Mouse (Mus musculus) limb, embryonic 10.5 days (tissue): Measurements from ENCODE around the gene Car14. TPM values are rescaled to one million over a fixed set of nuclear protein-coding genes. Genes with fewer than 3 reads are reported as not detected.
"Not testable (repeated sequence)": the region's sequence is repeated elsewhere in the genome, so short reads cannot be mapped to it uniquely, and the experiment has no call there.

ENCODE experiments used
- DNase-seq: peaks from one replicate; pipeline ENCODE4 v3.0.0-alpha.2; 2017; ENCODE audit warnings: low spot score
- H3K27ac ChIP-seq: fragments of 300-500 bp; sonication (generic); 2 replicates; pipeline ENCODE4 v1.5.1; 2016; ENCODE audit warnings: mild to moderate bottlenecking
- H3K27me3 ChIP-seq: fragments of 300-500 bp; sonication (generic); 2 replicates; pipeline ENCODE4 v1.6.1; 2016; ENCODE audit warnings: low read depth, mild to moderate bottlenecking; ENCODE audit not compliant: poor library complexity, severe bottlenecking
- H3K36me3 ChIP-seq: fragments of 300-500 bp; sonication (generic); 2 replicates; pipeline ENCODE4 v1.6.1; 2016; ENCODE audit warnings: mild to moderate bottlenecking, moderate library complexity
- H3K4me1 ChIP-seq: fragments of 300-500 bp; sonication (generic); 2 replicates; pipeline ENCODE4 v1.6.1; 2016
- H3K4me3 ChIP-seq: fragments of 300-500 bp; sonication (generic); 2 replicates; pipeline ENCODE4 v1.5.1; 2016; ENCODE audit warnings: mild to moderate bottlenecking, moderate library complexity
- H3K9me3 ChIP-seq: fragments of 300-500 bp; sonication (generic); replicated peaks from 2 replicates; pipeline ENCODE4 v1.6.1; 2016; ENCODE audit warnings: mild to moderate bottlenecking
- WGBS: fragments of 180-500 bp; shearing (Covaris S2); methylation state at CpG from one replicate; pipeline ENCODE4 v1.1.7; 2016; 5-methylcytosine and 5-hydroxymethylcytosine counted together
- polyA plus RNA-seq: library from polyadenylated mRNA; unstranded; fragments of >200 nt; fragmentation: Nextera tagmentation; extraction: Ambion mirVana; gene quantifications from 2 replicates; pipeline ENCODE4 v1.2.1, GENCODE M21; 2016

The Car14 gene
- polyA plus RNA-seq, 1 experiment from 2014 or later: 161 TPM

- DNase-seq: no peak
These were observed 25.4 kb downstream of the Car14 start for GRCm38 (mm10) chr3:95879063-95879462.

GRCm38 (mm10) chr3:95872048-95872447 lies 32.4 kb downstream of the Car14 start:
- DNase-seq: no peak
- WGBS: 82% methylated on average over 7 of the region's 7 CpGs
- Histone ChIP-seq H3K36me3 (peaks cover 38% of the 10 kb centered on the region), H3K27ac (peak overlapping the region; percentile 84), H3K4me3 (peak overlapping the region; percentile 62), H3K9me3 (no peaks in the 10 kb centered on the region), H3K27me3 (no peaks in the 10 kb centered on the region), H3K4me1 (peaks cover 17% of the 10 kb centered on the region)

More at GRCm38 (mm10) chr3:95879063-95879462, 25.4 kb downstream of the Car14 start:
- 0 out of 2 replicates have a peak, but pooled peaks cover 5% of the 10 kb centered on the region for H3K36me3 ChIP-seq
- H3K4me3 ChIP-seq: no peak overlapping the region
- H3K27me3 ChIP-seq: no peaks in the 10 kb centered on the region
- peaks cover 20% of the 10 kb centered on the region for H3K4me1 ChIP-seq
- 90% methylated on average over 4 of the region's 4 CpGs for WGBS
- H3K27ac ChIP-seq: no peak overlapping the region
- no peaks in the 10 kb centered on the region for H3K9me3 ChIP-seq

GRCm38 (mm10) chr3:95871392-95871867 lies 33.1 kb downstream of the Car14 start, which contains the start of gene Mrps21:
Gene Mrps21, minus strand, starts transcription at chr3:95871519.
- DNase-seq: peak; percentile 91
- Histone ChIP-seq H3K4me1 (peaks cover 17% of the 10 kb centered on the region), H3K27ac (peak within 1 kb of the TSS; percentile 84), H3K4me3 (peak within 1 kb of the TSS; percentile 62), H3K27me3 (no peaks in the 10 kb centered on the region), H3K9me3 (no peaks in the 10 kb centered on the region), H3K36me3 (peaks cover 44% of the 10 kb centered on the region)
- WGBS: under 1% methylated on average over 33 of the region's 33 CpGs

- H3K27me3 ChIP-seq: no peaks in the 10 kb centered on the region
- peaks cover 17% of the 10 kb centered on the region for H3K4me1 ChIP-seq
- no peak for DNase-seq
- peaks cover 49% of the 10 kb centered on the region for H3K36me3 ChIP-seq
- peak overlapping the region; percentile 62 for H3K4me3 ChIP-seq
- H3K27ac ChIP-seq: peak overlapping the region; percentile 84
- no peaks in the 10 kb centered on the region for H3K9me3 ChIP-seq
- 8% methylated on average over 15 of the region's 15 CpGs for WGBS
These were observed 33.5 kb downstream of the Car14 start for GRCm38 (mm10) chr3:95870976-95871375.

GRCm38 (mm10) chr3:95867408-95867807 lies 37.1 kb downstream of the Car14 start:
- Histone ChIP-seq H3K27ac (no peak overlapping the region), H3K36me3 (peaks cover 76% of the 10 kb centered on the region), H3K9me3 (no peaks in the 10 kb centered on the region), H3K27me3 (no peaks in the 10 kb centered on the region), H3K4me1 (peaks cover 16% of the 10 kb centered on the region), H3K4me3 (no peak overlapping the region)
- WGBS: 94% methylated on average over 2 of the region's 2 CpGs
- no peak for DNase-seq

- Histone ChIP-seq H3K4me3 (no peak overlapping the region), H3K36me3 (peaks cover 86% of the 10 kb centered on the region), H3K4me1 (peaks cover 9% of the 10 kb centered on the region), H3K27me3 (no peaks in the 10 kb centered on the region), H3K9me3 (no peaks in the 10 kb centered on the region), H3K27ac (no peak overlapping the region)
- DNase-seq: no peak
- WGBS: 89% methylated on average over 5 of the region's 5 CpGs
These were observed 38.4 kb downstream of the Car14 start for GRCm38 (mm10) chr3:95866071-95866470.

- Histone ChIP-seq H3K27me3 (no peaks in the 10 kb centered on the region), H3K4me1 (peaks cover 7% of the 10 kb centered on the region), H3K4me3 (no peak overlapping the region), H3K9me3 (no peaks in the 10 kb centered on the region), H3K36me3 (peaks cover 86% of the 10 kb centered on the region), H3K27ac (no peak overlapping the region)
- WGBS: 88% methylated on average over 20 of the region's 20 CpGs
- no peak for DNase-seq
These were observed 38.9 kb downstream of the Car14 start for GRCm38 (mm10) chr3:95865571-95865970.

- H3K36me3 ChIP-seq: peaks cover 83% of the 10 kb centered on the region
- H3K9me3 ChIP-seq: no peaks in the 10 kb centered on the region
- no peaks in the 10 kb centered on the region for H3K27me3 ChIP-seq
- no peak overlapping the region for H3K27ac ChIP-seq
- H3K4me1 ChIP-seq: peaks cover 2% of the 10 kb centered on the region
- no peak overlapping the region for H3K4me3 ChIP-seq
- whole genome bisulfite sequencing: 84% methylated on average over 5 of the region's 5 CpGs
- no peak for DNase-seq
These were observed 39.4 kb downstream of the Car14 start for GRCm38 (mm10) chr3:95865050-95865449.

- no peaks in the 10 kb centered on the region for H3K9me3 ChIP-seq
- peaks cover 68% of the 10 kb centered on the region for H3K36me3 ChIP-seq
- H3K27me3 ChIP-seq: no peaks in the 10 kb centered on the region
- 79% methylated on average over 7 of the region's 7 CpGs for WGBS
- no peak overlapping the region for H3K4me3 ChIP-seq
- DNase-seq: no peak
- H3K27ac ChIP-seq: no peak overlapping the region
- H3K4me1 ChIP-seq: no peaks in the 10 kb centered on the region
These were observed 40.9 kb downstream of the Car14 start for GRCm38 (mm10) chr3:95863578-95863977.

GRCm38 (mm10) chr3:95861796-95862195 lies 42.7 kb downstream of the Car14 start:
- Histone ChIP-seq H3K4me3 (no peak overlapping the region), H3K27ac (no peak overlapping the region), H3K9me3 (no peaks in the 10 kb centered on the region), H3K4me1 (no peaks in the 10 kb centered on the region), H3K36me3 (peaks cover 50% of the 10 kb centered on the region), H3K27me3 (no peaks in the 10 kb centered on the region)
- peak; percentile 49 for DNase-seq
- 41% methylated on average over 2 of the region's 2 CpGs for WGBS

- Histone ChIP-seq H3K4me1 (peaks cover 2% of the 10 kb centered on the region), H3K36me3 (peaks cover 44% of the 10 kb centered on the region), H3K27me3 (no peaks in the 10 kb centered on the region), H3K27ac (no peak overlapping the region), H3K4me3 (no peak overlapping the region), H3K9me3 (no peaks in the 10 kb centered on the region)
- 75% methylated on average over 10 of the region's 10 CpGs for WGBS
- no peak for DNase-seq
These were observed 43.3 kb downstream of the Car14 start for GRCm38 (mm10) chr3:95861216-95861615.

- Histone ChIP-seq H3K9me3 (no peaks in the 10 kb centered on the region), H3K27me3 (no peaks in the 10 kb centered on the region), H3K27ac (no peak overlapping the region), H3K4me3 (no peak overlapping the region), H3K4me1 (peaks cover 4% of the 10 kb centered on the region), H3K36me3 (peaks cover 36% of the 10 kb centered on the region)
- WGBS: 92% methylated on average over 3 of the region's 3 CpGs
- DNase-seq: no peak
These were observed 44.2 kb downstream of the Car14 start for GRCm38 (mm10) chr3:95860323-95860722.

GRCm38 (mm10) chr3:95858278-95858677 lies 46.2 kb downstream of the Car14 start:
- not testable (repeated sequence) for H3K9me3 ChIP-seq, H3K4me3 ChIP-seq

GRCm38 (mm10) chr3:95857050-95857449 lies 47.4 kb downstream of the Car14 start:
- not testable (repeated sequence) for DNase-seq, H3K27ac ChIP-seq, H3K4me1 ChIP-seq, H3K27me3 ChIP-seq, H3K4me3 ChIP-seq, H3K9me3 ChIP-seq
- WGBS: 79% methylated on average over 1 of the region's 1 CpGs
- H3K36me3 ChIP-seq: peaks cover 25% of the 10 kb centered on the region

More at GRCm38 (mm10) chr3:95858278-95858677, 46.2 kb downstream of the Car14 start:
- not testable (repeated sequence) for H3K4me1 ChIP-seq, DNase-seq, H3K27me3 ChIP-seq, H3K27ac ChIP-seq
- H3K36me3 ChIP-seq: peaks cover 22% of the 10 kb centered on the region
- 85% methylated on average over 3 of the region's 3 CpGs for WGBS
